Mouse (Mus musculus) hindbrain, embryonic 16.5 days (tissue): ENCODE results near the gene Spsb1. TPM values are rescaled to one million over a fixed set of nuclear protein-coding genes. Genes with fewer than 3 reads are reported as not detected.

ENCODE experiments used
- ATAC-seq: fragments of 200-750 bp; cut with Nextera tagmentation; 2 replicates; pipeline ENCODE4 v1.8.0; 2017; ENCODE audit warnings: moderate TSS enrichment, moderate library complexity
- H3K27ac ChIP-seq: fragments of 300-500 bp; sonication (generic); 2 replicates; pipeline ENCODE4 v1.5.1; 2014; ENCODE audit warnings: low read depth, mild to moderate bottlenecking, control low read depth, low read length, moderate library complexity
- H3K27me3 ChIP-seq: fragments of 300-500 bp; sonication (generic); replicated peaks from 2 replicates; pipeline ENCODE4 v1.6.1; 2014; ENCODE audit warnings: low read length; ENCODE audit not compliant: control insufficient read depth, insufficient read depth
- H3K36me3 ChIP-seq: fragments of 300-500 bp; sonication (generic); 2 replicates; pipeline ENCODE4 v1.6.1; 2014; ENCODE audit warnings: mild to moderate bottlenecking, low read length, moderate library complexity, mixed read lengths; ENCODE audit not compliant: control insufficient read depth, insufficient read depth
- H3K4me1 ChIP-seq: fragments of 300-500 bp; sonication (generic); 2 replicates; pipeline ENCODE4 v1.6.1; 2014; ENCODE audit warnings: low read depth, low read length; ENCODE audit not compliant: control insufficient read depth, insufficient read depth
- H3K4me2 ChIP-seq: fragments of 300-500 bp; sonication (generic); 2 replicates; pipeline ENCODE4 v1.6.1; 2014; ENCODE audit warnings: mild to moderate bottlenecking, low read length, control low read depth, moderate library complexity
- H3K4me3 ChIP-seq: fragments of 300-500 bp; sonication (generic); 2 replicates; pipeline ENCODE4 v1.5.1; 2014; ENCODE audit warnings: mild to moderate bottlenecking, low read length, control low read depth, moderate library complexity
- H3K9ac ChIP-seq: fragments of 300-500 bp; sonication (generic); 2 replicates; pipeline ENCODE4 v1.6.1; 2014; ENCODE audit warnings: low read depth, mild to moderate bottlenecking, control low read depth, low read length, moderate library complexity
- H3K9me3 ChIP-seq: fragments of 300-500 bp; sonication (generic); 2 replicates; pipeline ENCODE4 v1.6.1; 2014; ENCODE audit warnings: mild to moderate bottlenecking, low read length, moderate library complexity; ENCODE audit not compliant: control insufficient read depth
- WGBS: fragments of 180-500 bp; shearing (Covaris S2); extraction: QIAGEN DNeasy Blood & Tissue Kit; methylation state at CpG from one replicate; pipeline ENCODE4 v1.1.7; 2014; 5-methylcytosine and 5-hydroxymethylcytosine counted together
- polyA plus RNA-seq: library from polyadenylated mRNA; unstranded; fragments of >200 nt; fragmentation: Nextera tagmentation; extraction: Ambion mirVana; gene quantifications from 2 replicates; pipeline ENCODE4 v1.2.1, GENCODE M21; 2015

Gene Spsb1
- polyA plus RNA-seq, 1 experiment from 2014 or later, result 10.1 TPM

GRCm38 (mm10) chr4:149933519-149934245 is 21.2 kb downstream of the Spsb1 start:
- Histone ChIP-seq H3K4me3 (no peak overlapping the region), H3K27me3 (no peaks in the 10 kb centered on the region), H3K27ac (no peak overlapping the region), H3K36me3 (no peaks in the 10 kb centered on the region), H3K9me3 (no peaks in the 10 kb centered on the region), H3K9ac (no peak overlapping the region), H3K4me1 (no peaks in the 10 kb centered on the region), H3K4me2 (no peak overlapping the region)
- 91% methylated on average over 16 of the region's 16 CpGs for WGBS
- no peak for ATAC-seq

DNA sequence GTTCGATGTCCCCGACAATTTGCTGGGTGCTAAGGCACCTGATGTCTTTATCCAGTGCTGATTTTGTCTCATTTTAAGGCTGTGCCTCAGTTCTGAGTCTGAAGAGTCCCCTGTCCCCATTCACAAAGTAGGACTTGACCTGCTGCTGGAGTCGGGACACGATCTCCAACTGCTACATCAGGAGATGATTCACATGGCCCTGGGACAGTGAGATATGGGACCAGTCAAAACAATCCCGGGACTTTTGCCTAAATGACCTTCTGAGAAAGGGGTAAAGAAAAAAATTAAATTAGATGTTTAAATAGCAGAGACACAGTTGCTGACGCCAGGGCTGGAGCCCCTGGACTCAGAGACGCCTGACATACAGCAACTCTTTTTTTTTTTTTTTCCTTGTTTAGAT is 21.8 kb downstream of the Spsb1 start:
- 91% methylated on average over 7 of the region's 7 CpGs for WGBS
- ATAC-seq, result no peak
- H3K36me3 ChIP-seq, result no peaks in the 10 kb centered on the region
- H3K4me2 ChIP-seq, result no peak overlapping the region
- no peak overlapping the region for H3K9ac ChIP-seq
- no peak overlapping the region for H3K27ac ChIP-seq
- H3K4me1 ChIP-seq, result no peaks in the 10 kb centered on the region
- no peaks in the 10 kb centered on the region for H3K9me3 ChIP-seq
- no peak overlapping the region for H3K4me3 ChIP-seq
- no peaks in the 10 kb centered on the region for H3K27me3 ChIP-seq

DNA sequence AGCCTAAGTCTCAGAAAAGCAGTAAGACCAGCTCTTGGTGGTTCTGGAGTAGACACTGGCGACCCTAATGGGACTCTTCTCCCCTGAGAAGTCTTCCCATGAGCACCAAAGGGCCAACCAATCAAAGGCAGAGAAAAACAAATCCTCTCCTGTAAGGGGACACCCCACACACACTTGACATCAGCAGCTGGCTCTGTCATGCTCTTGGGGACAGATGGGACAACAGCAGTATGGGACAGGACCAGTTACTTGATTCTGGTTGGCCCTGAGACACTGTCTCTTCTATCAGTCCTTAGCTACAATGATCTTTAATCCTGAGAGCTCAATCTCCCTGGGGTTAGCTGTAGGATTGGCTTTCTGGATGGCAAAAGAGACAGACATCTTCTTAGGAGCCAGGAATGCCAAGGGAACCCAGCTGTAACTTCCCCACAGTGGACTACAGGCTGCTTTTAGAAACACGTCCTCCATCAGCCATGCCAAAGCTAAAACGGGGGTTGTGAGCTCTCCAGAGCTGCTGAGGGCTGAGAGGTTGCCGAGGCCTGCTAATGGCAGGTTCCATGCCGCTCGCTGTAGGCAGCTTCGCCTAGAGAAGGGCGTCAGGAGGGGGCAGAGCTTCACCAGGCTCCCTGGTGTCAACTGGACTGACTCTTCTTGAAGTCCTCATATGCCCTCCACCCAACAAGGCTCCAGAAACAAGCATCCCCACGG is 22.6 kb downstream of the Spsb1 start:
- ATAC-seq, result no peak

DNA sequence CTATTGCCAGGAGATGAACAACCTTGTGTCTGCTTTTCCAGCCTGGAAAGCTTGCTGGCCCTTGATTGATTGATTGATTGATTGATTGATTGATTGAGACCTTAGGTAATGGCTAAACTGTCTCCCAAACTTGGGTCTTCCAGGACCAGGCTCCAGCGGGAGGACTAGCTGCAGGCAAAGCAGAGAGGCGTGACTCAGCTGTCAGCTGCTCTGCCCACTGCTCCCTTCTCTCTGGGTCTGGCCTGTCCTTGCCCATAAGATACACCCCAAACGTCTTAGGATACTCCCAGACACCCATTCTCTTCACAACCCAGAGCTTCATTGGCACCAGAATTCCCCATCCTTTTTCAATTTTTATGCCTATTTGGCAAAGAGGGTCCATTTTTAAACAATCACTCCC is 24.1 kb downstream of the Spsb1 start:
- Histone ChIP-seq H3K4me1 (no peaks in the 10 kb centered on the region), H3K9ac (no peak overlapping the region), H3K36me3 (no peaks in the 10 kb centered on the region), H3K9me3 (no peaks in the 10 kb centered on the region), H3K27ac (no peak overlapping the region), H3K27me3 (no peaks in the 10 kb centered on the region), H3K4me2 (no peak overlapping the region), H3K4me3 (no peak overlapping the region)
- WGBS, result 75% methylated on average over 3 of the region's 3 CpGs
- ATAC-seq, result no peak

More for the DNA sequence above, 22.6 kb downstream of the Spsb1 start:
- H3K36me3 ChIP-seq, result no peaks in the 10 kb centered on the region
- no peaks in the 10 kb centered on the region for H3K27me3 ChIP-seq
- H3K9ac ChIP-seq, result no peak overlapping the region
- 88% methylated on average over 9 of the region's 9 CpGs for WGBS
- no peaks in the 10 kb centered on the region for H3K9me3 ChIP-seq
- no peak overlapping the region for H3K4me2 ChIP-seq
- H3K4me1 ChIP-seq, result no peaks in the 10 kb centered on the region
- no peak overlapping the region for H3K27ac ChIP-seq
- H3K4me3 ChIP-seq, result no peak overlapping the region

GRCm38 (mm10) chr4:149923014-149923413 is 31.8 kb downstream of the Spsb1 start:
- no peak for ATAC-seq
- Histone ChIP-seq H3K36me3 (no peaks in the 10 kb centered on the region), H3K27me3 (no peaks in the 10 kb centered on the region), H3K9me3 (no peaks in the 10 kb centered on the region), H3K9ac (no peak overlapping the region), H3K4me1 (peaks cover 14% of the 10 kb centered on the region), H3K27ac (0 out of 2 replicates have a peak overlapping the region, but pooled peaks have one; percentile 39), H3K4me2 (no peak overlapping the region), H3K4me3 (no peak overlapping the region)
- WGBS, result 82% methylated on average over 4 of the region's 5 CpGs

DNA sequence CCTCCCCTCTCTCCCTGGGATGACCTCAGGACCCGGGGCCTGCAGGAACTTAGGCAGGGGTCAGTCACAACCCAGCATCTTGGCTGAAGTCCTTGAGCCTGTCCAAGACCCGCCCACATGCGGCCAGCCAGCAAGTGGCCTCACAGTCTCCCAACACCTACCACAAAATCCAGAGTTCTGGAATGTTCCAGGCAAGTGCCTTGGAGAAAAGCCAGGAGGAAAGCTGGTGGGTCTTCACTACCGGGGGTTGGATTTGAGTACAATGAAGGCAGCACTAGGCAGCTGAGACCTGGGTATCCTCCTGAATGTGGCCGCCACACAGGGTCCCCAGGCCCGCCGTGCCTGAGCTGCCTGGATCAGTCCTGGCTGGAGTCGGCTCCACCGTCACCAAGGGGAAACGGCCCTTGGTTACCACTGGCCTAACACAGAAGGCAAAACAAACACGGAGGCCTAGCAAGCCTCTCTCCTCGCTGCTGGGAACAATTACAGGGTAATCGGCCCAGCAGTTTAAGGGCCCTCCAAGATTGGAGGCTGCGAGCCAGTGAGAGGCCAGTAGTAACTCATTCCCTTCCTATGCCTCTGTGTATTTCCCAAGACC is 32.6 kb downstream of the Spsb1 start:
- H3K4me1 ChIP-seq, result peaks cover 14% of the 10 kb centered on the region
- H3K4me2 ChIP-seq, result no peak overlapping the region
- peak; percentile 78 for ATAC-seq
- H3K4me3 ChIP-seq, result no peak overlapping the region
- peak overlapping the region; percentile 44 for H3K27ac ChIP-seq
- no peaks in the 10 kb centered on the region for H3K36me3 ChIP-seq
- H3K9me3 ChIP-seq, result no peaks in the 10 kb centered on the region
- H3K9ac ChIP-seq, result peak overlapping the region; percentile 22; the same call in 1 of the 2 replicates
- WGBS, result 32% methylated on average over 13 of the region's 14 CpGs
- H3K27me3 ChIP-seq, result no peaks in the 10 kb centered on the region

DNA sequence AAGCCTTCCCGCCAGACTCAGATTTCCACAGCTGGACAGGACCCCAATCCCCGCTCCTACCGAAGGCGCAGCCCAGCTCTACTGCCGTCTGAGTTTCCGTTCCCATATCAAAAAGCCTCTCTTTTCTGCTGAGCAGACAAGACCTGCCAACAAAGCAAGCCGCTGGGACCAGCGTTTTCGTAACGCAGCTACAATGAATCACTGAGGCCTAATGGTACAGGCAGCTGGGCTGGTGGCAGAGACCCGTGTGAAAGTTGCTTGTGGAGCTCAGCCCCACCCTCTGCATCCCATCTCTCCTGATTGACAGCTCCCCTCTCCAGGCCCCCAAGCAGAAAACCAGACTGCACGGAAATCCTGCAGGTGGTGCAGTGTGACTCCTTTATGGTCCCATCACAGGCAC is 34.0 kb downstream of the Spsb1 start:
- ATAC-seq, result no peak
- H3K27ac ChIP-seq, result no peak overlapping the region; the same call in 1 of the 2 replicates
- no peak overlapping the region for H3K4me2 ChIP-seq
- H3K4me3 ChIP-seq, result no peak overlapping the region
- no peaks in the 10 kb centered on the region for H3K27me3 ChIP-seq
- H3K36me3 ChIP-seq, result no peaks in the 10 kb centered on the region
- H3K9me3 ChIP-seq, result no peaks in the 10 kb centered on the region
- H3K9ac ChIP-seq, result no peak overlapping the region
- H3K4me1 ChIP-seq, result peaks cover 14% of the 10 kb centered on the region
- 25% methylated on average over 12 of the region's 12 CpGs for WGBS

DNA sequence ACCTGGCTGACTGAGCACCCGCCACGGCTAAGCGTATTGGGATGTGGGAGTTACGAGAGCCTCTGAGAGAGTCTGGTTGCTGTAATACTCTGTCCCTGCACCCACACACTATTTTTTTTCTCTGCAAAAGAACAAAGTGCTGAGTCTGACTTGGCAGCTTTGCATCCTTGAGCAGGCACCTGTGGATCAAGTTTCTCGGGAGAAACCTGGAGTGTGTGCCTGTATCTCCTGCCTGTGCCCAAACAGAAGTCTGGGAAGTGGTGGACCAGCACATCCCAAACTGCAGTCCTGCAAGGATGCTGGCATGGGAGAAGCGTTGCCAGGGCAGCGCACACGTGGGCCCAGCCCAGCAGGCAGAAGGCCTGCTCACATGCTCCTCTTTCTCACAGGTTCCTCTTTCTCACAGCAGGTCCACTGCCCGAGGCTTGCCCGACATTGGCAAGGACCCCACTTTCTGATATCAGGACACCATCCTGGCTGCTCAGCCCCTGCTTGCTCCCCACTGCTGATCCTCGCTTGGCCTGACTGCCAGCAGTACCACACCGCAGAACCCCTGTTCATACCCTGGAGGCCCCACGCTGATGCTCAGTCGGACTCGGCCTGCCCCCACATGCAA is 36.3 kb downstream of the Spsb1 start:
- Histone ChIP-seq H3K4me1 (peaks cover 19% of the 10 kb centered on the region), H3K27me3 (no peaks in the 10 kb centered on the region), H3K27ac (no peak overlapping the region), H3K4me2 (no peak overlapping the region), H3K4me3 (no peak overlapping the region), H3K9ac (no peak overlapping the region), H3K9me3 (no peaks in the 10 kb centered on the region), H3K36me3 (no peaks in the 10 kb centered on the region)
- ATAC-seq, result no peak
- 84% methylated on average over 15 of the region's 15 CpGs for WGBS

DNA sequence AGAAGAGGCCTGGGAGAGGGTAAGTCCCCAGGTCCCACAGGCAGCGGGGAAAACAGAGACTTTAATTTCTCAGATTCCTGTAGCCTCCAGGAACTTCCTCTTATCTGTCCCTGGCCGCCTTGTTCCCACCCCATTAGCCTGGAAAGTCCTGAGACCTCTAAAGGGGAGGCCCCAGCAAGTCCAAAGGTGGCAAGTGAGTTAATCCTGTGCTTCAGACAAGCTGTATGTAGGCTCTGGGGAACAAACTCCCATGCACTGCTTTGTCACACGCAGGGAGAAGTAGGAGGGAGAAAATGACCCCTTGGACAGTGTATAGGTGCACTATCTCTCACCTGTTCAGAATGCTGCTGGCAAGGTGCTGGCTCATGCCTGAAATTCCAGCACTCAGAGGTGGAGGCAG is 38.0 kb downstream of the Spsb1 start:
- no peak overlapping the region for H3K4me2 ChIP-seq
- no peak overlapping the region for H3K27ac ChIP-seq
- no peaks in the 10 kb centered on the region for H3K27me3 ChIP-seq
- no peaks in the 10 kb centered on the region for H3K9me3 ChIP-seq
- peaks cover 15% of the 10 kb centered on the region for H3K4me1 ChIP-seq
- no peak overlapping the region for H3K4me3 ChIP-seq
- no peak for ATAC-seq
- WGBS, result 71% methylated on average over 3 of the region's 3 CpGs
- no peaks in the 10 kb centered on the region for H3K36me3 ChIP-seq
- no peak overlapping the region for H3K9ac ChIP-seq
